Mouse (Mus musculus) lung, postnatal 0 days (tissue): ENCODE measurements around the gene Slc35b2.

Experiments
- CTCF ChIP-seq: IDR thresholded peaks from 2 replicates; pipeline ENCODE4 v1.5.1; 2016; ENCODE audit warnings: antibody characterized with exemption, mild to moderate bottlenecking
- EP300 ChIP-seq: IDR thresholded peaks from 2 replicates; pipeline ENCODE4 v1.6.1; 2016; ENCODE audit warnings: antibody characterized with exemption, mild to moderate bottlenecking, control low read depth

- TF ChIP-seq EP300 (no peak), CTCF (no peak)
Observed at GRCm38 (mm10) chr17:45530346-45530782, 33.3 kb upstream of the Slc35b2 start.
